Mouse (Mus musculus) adrenal gland, adult 8-10 months (tissue): Measurements from ENCODE around the gene Agpat2. TPM values are rescaled to one million over a fixed set of nuclear protein-coding genes. Genes with fewer than 3 reads are reported as not detected.
A peak's percentile ranks its signal among the peaks of the same experiment; 100 is the strongest.

Experiments
- DNase-seq: peaks from one replicate; pipeline ENCODE4 v3.0.0; 2022
- total RNA-seq, 4 experiments: library from RNA; stranded (reverse); gene quantifications; 2 replicates each; pipeline ENCODE4 v1.2.4; 2022

The Agpat2 gene
- total RNA-seq, 4 experiments from 2014 or later: 86.0 to 354 (median 247) TPM

DNA sequence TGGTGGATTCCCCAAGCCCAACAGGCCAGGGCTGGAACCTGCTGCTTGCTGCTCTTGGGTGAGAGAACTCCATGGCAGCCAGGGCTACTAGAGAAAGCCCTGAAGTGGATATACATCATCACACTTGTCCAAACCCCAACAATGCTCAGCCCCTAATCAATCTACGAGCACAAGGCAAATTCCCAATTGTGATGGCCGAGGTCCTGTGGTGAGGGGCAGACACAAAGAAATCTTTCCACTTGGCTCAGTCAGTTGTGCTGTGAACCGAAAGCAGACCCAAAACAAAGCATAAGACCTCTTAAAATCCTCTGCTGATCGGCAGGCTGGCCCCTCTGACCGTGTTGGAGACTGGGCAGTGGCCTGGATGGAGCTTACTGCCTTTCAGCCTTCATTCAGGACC lies 29.4 kb downstream of the Agpat2 start:
- DNase-seq: no peak

DNA sequence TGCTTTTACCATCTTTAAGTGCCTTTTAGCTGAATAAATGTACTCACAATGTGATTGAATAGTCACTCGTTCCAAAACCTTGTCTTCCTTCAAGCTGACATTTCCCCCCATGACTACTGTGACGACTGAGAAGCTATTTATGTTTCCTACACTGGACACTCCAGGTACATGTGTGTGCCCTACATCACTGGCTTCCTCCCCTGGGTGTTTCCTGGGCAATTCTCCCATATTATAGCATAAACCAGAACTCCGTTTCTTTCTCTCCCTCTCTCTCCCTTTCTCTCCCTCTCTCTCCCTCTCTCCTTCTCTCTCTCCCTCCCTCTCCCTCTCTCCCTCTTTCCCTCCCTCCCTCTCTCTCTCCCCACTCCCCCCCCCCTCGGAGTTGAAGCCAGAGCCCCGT lies 30.4 kb downstream of the Agpat2 start:
- no peak for DNase-seq

DNA sequence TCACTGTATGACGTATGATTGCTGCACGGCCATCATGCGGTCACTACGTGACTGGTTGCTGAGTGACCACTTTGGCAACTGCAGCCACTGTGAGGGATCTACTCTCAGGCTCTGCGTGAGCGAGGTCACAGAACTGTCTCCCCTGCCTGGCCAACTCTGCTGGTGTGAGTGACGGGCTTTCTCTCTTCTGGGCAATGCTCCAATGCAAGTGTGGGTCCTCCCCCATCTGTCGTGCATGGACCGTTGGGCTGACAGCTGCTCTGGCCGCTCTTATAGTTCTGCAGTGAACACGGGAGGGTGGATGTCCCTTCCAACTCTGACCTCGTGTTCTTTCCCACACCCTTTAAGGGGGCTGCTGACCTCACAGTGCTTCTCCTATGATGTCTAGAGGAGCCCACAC lies 30.8 kb downstream of the Agpat2 start:
- DNase-seq: no peak

DNA sequence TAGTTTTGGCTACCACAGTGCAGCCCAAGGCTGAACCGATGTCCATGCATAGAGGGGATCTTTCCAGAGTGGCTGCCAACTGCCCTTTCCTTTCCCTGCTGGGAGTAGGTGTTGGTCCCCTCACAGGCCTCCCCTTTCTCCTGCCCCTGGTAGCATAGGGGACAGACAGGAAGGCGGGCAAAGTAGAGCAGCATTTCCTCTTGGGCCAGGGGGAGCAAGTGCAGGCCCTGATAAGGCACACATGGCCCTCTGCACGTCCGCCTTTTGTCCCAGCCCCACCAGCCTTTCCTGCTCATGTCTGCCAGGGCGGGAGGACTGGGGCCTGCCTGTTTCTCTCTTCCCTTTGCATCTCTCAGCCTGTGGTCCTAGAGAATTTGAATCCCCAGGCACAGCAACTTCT lies 32.4 kb downstream of the Agpat2 start:
- DNase-seq: no peak

DNA sequence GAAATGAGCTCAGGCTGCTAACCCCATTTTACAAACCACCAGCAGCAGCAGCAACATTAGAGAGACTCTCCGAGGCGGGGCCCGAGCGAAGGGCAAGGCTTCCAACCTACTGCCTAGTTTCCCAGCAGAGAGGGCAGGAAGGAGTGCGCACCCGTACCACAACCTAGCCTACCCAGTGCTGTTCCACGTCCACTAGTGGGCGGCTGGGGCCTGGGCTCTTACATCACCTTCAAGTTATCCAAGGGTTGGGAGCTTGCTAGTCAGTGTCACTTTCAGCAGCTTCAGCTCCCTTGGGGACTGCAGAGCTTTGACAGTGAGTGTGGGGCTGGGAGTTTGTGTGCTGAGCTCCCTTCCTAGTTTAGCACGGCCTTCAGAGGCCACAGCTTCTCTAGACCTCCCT lies 32.8 kb downstream of the Agpat2 start:
- no peak for DNase-seq

DNA sequence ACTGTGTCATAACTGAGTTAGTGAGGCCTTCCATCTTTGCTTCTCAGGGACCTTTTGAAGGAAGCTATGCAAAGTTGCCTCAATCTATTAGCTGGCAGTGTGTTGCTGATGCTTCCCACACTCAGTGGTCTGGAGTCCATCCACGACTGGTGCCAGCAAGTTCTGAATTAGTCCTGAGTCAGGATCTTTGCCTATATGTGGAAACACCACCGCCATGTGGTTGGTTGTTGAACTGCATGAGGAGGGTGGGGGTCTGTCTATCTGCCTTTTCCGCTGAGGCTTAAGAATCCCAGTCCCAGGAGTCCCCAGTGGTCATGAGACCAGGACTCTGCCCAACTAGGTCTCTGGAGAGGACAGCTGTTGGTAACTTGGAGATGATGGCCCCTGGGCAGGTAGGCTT lies 34.2 kb downstream of the Agpat2 start:
- DNase-seq: no peak

DNA sequence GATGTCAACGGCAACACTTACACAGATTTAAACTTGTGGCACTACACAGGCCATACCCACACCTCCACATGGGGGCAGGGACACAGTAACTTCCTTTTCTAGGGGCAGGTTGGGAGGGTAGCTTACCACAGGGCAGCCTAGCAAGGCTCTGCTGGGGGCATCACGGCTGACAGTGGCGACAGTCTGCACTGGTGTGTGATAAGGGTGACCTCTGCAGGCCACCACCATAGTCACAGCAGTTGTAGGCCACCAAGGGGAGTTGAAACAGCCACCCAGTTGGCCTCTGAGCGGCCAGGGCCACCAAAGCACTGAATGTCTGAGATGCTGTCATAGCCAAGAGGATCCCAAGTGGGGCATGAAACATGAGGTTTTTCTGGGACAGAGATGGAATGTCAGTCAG lies 38.0 kb downstream of the Agpat2 start:
- no peak for DNase-seq

DNA sequence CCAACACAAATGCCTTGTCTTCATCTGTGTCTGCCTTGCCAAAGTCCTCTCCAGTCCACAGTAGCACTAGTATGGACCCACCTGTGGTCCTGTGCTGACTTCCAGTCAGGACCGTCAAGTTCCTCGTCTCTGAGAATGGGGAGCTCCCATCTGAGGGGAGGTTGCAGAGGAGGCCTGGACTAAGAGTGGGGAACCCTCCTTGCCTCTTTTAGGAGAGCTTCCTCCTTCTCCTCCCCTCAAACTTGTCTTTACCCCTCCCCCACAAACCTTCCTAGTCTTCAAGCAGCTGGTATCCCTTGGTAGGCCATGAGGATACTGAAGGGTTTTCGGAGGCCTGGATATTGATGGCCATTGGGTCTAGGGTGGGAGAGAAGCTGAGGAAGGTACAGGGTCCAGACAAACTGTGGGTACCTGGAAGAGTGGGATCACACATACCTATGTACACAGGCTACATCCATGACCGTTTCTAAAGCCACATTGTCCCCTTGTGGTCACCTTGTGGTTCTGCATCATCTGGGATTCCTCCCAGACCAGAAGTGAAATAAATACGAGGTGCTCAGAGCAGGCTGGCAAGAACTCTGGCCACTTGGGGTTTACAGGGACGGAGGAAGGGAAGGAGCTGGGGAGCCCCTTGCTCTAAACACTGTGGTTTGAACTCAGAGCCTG lies 42.7 kb downstream of the Agpat2 start:
- no peak for DNase-seq

DNA sequence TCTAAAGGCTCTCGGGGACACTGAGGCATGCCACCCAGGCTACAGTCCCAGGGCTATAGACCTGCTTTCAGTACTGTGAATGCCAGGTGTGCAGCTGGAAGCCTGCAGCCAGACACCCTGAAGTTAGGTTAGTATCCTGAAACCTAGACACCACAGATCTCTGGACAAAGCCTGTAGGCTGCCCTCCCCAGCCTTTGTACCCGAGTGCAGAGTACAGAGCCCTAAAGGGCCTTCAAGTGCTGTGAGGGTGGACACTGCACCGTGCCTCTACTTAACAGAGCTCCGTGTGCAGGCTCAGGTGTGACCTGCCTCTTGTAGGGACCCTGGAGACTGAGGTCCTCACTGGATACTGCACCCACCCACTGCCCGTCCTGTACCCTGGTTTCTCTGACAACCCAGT lies 43.7 kb downstream of the Agpat2 start:
- no peak for DNase-seq

DNA sequence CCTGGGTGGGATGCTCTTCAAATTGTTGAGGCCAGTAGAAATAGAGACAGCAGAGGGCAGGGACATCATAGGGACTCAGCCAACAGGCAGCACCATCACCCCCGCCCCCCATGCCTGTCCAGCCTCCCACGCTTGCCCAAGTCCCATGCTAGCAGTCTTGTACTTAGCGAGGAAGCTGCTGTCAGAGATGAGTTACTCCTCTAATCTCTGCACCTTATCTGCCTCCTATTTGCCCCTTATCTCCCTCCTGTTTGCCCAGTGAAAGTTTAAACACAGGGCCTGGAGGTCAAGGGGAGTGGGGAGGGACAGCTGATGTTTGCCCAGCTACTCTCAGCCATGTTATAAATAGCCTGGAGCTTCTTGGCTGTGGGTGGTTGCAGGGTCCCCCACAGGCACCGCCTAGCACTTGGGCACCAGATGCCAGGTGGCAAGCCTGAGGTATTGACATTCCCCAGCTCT lies 47.7 kb downstream of the Agpat2 start:
- no peak for DNase-seq

DNA sequence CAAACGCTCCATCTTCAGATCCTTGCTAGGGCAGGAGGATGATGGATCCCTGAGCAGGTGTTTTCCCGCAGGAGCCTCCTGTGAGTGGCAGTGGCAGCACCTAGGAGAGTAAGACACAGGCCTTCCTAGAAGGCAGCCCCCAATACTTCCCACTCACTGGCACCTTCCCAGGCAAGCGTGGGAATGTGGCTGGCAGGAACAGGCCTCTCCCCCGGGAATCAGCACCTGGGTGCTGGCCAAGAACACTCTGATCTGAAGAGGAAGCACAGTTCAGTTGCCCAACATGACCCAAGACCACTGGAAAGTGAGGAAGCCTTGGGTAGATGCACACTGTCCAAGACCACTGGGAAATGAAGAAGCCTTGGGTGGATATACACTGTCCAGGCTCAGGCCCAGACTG lies 49.1 kb downstream of the Agpat2 start:
- no peak for DNase-seq

DNA sequence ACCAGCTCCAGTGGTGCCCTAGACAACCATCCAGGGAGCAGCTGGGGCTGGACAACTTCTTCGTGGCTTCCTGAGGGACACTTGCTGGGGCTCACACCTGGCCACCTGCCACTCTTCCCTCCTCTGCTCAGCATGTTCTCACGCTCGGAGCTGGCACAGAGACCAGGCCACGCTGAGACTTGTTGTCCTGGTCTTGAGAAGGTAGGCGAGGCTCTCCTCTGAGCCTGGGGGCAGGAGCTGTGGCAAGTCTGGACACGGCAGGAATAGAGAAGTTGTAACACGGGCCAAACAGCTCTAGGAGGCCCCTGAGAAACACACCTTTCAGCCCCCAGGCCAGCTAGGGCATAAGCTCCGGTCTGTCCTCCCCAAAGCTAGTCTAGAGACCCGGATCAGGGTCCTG lies 50.3 kb downstream of the Agpat2 start:
- no peak for DNase-seq

DNA sequence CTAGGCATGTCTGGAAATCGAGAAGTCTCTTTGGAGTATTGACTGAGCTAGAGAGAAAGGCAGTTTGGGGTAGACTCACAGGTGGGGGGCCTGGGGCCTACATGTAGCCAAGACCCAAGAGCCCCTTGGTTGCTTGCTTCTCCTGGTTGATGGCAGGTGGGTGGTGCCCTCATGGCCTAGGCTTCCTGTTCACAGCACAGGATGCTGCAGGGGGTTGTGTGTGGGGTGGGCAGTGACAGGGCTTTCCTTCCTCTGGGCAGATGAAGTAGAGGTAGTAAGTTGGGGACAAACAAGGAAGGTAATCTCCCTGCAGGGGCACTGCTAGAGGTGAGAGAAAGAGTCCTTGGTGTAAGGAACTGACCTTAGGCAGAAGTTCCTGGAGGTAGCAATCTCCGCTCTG lies 52.2 kb downstream of the Agpat2 start:
- DNase-seq: no peak

DNA sequence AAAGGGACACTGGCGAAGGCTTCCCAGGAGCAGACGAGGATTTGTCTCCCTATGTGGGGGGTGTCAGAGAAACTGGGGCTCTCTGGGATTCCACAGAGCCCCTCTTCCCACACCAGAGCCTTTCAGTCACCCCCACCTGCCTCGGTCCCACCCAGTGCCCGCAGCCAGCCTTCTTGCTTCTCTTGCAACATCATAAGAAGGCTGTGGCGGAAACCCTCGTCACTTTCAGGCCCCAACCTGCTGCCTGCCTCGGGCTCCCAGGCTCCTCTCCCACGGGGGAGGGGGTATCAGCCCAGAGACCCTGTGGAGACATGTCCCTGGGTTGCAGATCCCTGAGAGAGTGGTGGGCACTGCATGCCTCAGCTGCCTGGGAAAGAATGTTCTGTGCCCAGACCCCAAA lies 52.8 kb downstream of the Agpat2 start:
- DNase-seq: no peak

DNA sequence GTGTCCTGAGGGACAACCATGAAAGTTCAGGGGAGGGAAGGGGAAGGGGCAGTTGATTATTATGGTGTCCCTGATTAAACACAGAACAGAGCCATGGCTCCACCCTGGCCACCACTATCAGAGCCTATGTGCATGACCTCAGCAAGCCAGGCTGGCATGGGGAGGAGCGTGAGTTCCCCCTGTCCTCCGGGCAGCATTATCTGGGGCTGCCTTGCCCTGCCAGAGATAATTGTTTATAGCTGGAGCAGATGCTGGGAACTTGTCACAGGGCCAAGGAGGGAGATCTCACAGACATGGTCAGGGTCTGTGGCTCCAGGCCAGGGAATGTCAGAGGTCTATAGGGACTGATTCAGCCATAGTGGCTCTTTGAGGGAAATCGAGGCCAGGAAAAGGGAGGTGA lies 53.4 kb downstream of the Agpat2 start:
- no peak for DNase-seq

DNA sequence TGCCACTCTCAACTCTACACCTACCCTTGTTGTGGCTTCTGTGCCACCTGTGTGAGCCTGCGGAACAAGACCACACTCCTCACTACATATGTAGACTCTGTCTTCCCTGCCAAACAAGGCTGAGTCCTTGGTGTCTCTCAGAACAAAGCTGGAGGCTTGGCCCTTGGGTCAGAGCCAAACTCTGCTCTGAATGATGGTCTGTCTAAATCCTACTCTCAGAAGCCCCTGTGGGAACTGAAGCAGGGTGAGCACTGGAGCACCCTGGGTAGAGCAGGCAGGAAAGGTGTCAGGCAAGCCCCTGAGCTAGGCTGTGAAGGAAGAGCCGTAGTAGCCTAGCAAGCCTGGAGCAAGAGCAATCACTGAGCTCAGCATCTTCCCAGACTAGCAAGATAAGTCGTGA lies 54.0 kb downstream of the Agpat2 start:
- DNase-seq: no peak

DNA sequence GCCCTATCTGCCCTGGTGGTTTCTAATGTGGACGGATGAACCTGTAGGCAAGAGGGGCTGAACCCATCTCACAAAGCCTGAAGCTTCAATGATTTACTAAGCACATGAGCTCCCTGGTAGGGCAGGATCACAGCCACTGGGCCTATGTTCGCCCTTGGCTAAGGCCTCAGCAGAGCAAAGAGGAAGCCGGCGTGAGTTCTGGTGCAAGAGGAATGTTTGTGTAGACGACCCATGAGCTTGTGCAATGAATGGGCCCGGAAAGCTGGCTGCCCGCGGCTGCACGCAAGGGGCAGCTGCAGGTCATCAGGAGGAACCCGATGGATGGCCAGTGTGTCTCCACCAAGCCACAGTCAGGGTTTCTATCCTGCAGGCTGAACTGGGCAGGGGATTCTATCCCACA lies 54.4 kb downstream of the Agpat2 start:
- peak; percentile 31 for DNase-seq

DNA sequence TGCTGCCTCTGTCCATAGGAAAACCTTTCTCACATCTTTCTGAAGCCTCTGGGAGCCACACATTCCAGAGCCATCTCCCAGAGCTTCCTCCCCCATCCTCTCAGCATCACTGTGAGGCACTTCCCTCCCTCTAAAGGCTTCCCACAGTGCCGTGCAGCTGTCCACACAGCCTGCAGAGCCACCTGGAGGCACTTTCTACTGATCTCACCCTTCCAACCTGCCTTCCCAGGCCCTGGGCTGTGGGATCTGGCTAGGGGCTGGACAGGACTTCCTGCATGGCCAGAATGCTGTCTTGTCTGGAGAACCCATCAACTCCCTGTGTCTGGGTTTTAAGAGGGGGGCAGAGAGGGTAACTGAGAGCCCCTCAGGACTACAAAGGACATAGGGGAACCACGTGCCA lies 56.7 kb downstream of the Agpat2 start:
- DNase-seq: no peak

DNA sequence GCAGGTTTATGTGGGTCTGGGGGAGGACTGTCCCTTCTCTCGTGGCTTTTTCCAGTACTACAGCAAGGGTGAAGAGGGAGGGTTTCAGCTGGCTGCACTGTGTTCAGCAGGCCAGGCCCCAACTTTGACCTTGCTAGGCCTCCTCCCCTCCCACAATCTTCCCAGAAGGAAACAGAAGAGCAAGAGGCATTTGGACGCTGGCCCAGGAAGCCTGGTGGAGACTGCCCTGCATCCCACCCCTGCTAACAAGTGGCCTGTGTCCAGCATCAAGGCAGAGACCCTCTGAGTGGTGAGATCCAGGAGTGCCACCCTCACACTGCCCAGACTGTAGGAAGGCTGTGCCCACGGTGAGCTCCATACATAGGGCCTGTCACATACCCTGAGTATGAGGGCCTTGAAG lies 60.0 kb downstream of the Agpat2 start:
- DNase-seq: peak; percentile 39

DNA sequence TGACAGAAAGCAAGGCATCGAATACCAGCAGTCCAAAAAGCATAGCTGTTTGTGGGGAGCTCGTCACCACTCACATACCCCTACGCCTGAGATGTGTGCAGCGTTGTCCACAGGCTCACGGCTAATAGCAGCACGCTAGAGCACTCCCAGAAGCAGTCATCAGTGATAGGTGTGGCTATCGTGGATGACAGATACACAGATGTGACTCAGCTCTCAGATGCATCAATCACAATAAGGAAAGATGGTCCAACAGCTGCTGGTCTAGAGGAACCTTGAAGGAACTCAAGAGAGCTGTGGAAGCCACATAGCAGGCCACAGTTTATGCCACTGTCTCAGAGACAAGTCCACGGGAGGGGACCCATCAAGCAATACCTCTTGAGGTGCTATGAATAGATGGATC lies 60.4 kb downstream of the Agpat2 start:
- peak; percentile 45 for DNase-seq

DNA sequence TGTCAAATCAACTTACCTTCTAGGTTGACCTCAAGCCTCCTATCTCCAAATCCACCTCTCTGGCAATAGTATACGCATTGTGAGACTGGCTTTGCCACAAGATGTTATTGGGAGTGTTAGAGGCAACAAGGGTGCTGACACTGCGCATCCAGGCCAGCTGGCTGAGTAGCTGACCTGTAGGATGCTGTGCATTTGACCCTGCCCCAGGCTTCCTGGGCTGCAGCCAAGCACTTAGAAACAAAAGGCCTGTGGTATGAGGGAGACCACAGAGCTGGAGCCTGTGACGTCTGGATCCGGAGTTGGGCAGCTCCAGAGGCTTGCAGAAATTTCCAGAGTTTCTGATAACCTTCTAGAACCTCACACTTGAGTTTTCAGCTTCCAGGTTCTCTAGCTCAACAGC lies 61.1 kb downstream of the Agpat2 start:
- DNase-seq: no peak
